Mouse (Mus musculus): ENCODE measurements around the gene Med22. TPM values are rescaled to one million over a fixed set of nuclear protein-coding genes. Genes with fewer than 3 reads are reported as not detected.
"Not testable (repeated sequence)": the region's sequence is repeated elsewhere in the genome, so short reads cannot be mapped to it uniquely, and the experiment has no call there.

The Med22 gene
- total RNA-seq, 1 experiment from 2014 or later = 42.8 TPM

DNA sequence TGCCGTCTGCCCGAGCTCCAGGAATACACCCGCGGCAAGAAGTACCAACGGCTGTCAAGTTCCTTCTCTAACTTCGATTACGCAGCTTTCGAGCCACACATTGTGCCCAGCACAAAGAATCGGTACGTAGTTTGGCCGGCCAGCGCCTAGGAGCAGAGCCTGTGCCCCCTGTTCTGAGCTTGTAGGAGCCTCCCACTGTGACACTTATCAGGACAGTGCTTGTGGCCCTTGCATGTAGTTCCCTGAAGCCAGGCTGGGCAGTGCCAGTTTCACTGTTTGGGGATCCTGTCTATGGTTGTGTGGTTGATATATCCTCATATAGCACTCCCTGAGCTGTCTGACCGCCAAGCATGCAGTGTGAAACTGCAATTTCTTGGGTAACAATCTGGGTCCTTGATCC lies 6.3 kb upstream of the Med22 start:
- no peak for DNase-seq

DNA sequence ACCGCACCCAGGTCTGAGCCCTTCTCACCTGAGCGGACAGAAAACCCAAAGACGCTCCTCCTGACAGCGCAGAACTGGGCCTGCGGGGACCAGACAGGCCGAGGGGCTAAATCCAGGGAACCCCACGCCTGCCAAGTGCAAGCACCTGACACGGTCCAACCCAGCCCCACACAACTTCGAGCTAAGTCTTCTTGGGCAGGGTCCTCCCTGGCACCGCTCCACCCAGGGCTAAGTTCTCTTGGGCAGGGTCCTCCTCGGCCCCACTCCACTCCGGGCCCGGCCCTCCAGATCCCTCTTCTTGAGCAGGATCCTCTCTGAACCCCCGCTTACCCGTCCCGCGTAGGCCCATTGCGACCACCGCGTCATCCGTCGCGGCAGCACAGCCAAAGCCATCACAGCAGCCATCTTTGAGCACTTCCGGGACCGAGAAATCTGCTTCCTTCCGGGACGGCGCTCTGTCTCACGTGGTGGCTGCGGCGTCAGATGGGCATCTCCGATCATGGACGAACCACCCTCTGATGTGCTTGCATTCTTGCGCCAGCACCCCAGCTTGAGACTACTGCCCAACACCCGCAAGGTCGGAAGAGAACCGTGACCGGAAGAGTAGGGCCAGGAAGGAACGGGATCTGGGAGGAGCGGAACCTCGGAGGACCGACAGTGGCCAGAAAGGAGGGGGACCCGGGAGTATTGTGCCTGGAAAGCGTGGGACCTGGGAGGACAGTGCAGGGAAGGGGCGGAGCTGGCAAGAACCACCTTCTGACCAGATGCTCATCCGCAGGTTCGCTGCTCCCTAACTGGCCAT lies 5.7 kb upstream of the Med22 start, which contains the start of the genes Surf2 and Surf1:
Gene Surf2 (plus strand): TSS at position 441 of the 802 bp plus-strand sequence.
Gene Surf1 (minus strand): TSS at position 604 of the 802 bp plus-strand sequence.
- peak; percentile 91 for DNase-seq

DNA sequence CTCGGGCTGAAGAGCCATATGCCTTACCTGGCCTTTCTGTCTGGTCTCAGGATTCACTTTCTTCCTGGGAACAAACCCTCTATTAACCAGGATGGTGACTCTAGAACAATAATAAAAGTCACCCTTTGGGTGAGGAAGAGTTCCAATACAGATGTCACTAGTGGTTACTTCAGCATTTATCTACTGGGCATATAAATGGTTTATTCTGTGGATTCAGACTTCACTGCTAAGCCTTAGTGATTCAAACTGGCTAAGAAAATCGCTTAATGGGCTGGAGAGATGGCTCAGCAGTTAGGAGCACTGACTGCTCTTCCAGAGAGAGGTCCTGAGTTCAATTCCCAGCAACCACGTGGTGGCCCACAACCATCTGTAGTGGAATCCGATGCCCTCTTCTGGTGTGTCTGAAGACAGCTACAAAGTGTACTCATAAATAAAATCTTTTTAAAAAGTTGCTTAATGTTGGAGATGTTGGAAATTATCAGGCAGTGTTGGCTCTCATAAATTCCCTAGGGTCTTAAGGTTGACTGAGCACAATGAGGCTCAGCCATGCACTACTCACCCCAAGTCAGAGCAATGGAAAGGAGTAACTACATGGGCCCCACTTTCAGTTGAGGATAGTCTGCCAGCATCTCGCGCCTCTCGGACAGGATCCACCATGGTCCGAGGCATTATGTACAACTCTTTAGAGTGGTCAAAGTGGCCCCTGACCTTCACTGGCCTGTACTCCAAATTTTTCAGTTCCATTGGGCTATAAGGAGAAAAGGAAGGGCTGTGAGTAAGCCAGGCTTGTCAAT lies 3.9 kb upstream of the Med22 start:
- no peak for DNase-seq

- no peak for DNase-seq
Observed at GRCm38 (mm10) chr2:26913416-26914147, 3.1 kb upstream of the Med22 start.

DNA sequence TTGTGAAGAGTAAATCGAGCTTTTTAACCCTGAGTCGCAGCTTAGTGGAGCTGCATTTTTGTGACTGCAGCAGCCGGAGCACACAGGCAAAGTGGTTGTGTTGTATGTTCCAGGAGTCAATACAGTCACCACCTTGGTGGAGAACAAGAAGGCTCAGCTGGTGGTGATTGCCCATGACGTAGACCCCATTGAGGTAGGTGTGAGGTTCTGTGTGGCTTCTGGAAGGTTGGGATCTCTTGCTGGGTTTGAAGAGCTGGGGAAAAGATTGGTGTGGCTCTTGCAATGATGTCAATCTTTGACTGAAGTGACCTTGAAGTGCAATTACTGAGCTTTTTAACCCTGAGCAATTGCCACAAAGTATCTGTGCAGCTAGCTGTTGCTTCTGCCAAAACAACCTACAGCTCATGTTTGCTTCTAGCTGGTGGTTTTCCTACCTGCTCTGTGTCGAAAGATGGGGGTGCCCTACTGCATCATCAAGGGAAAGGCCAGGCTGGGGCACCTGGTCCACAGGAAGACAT lies 1.8 kb upstream of the Med22 start:
- DNase-seq = no peak

GRCm38 (mm10) chr2:26910994-26911765 lies 703 bp upstream of the Med22 start:
- peak; percentile 80 for DNase-seq

DNA sequence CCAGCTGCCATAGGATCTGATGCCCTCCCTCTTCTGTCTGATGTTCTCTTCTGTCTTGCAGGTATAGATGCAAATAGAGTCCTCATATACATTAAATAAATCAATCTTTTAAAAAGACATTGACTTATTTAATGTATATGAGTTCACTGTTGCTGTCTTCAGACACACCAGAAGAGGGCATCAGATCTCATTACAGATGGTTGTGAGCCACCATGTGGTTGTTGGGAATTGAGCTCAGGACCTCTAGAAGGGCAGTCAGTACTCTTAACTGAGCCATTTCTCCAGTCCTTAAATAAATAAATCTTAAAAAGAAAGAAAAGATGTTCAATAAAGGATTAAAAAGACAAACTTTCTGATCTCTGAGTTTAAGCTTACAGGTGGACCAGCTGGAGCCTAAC lies 1.1 kb downstream of the Med22 start:
- no peak for DNase-seq

GRCm38 (mm10) chr2:26908710-26909386 lies 1.6 kb downstream of the Med22 start:
- no peak for DNase-seq

DNA sequence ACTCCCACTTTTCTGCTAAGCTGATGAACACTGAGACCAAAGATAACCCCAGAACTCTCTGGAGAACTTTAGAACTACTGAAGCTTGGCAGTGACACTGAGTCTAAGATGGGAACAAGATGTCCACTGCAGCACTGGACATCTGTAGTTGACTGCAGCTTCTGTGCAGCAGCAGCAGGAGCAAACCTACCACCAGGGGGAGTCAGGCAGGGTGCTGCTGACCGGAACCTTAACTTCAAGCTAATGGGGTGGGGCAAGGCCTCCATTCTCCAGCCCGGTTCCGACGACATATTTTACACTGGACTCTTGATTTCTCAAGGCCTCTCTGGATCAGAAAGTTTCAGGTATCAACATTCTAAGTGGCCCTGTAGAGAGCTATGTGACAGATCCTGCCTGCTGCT lies 3.4 kb downstream of the Med22 start:
- DNase-seq = peak; percentile 83

GRCm38 (mm10) chr2:26906431-26906830 lies 4.0 kb downstream of the Med22 start:
- no peak for DNase-seq

- DNase-seq = no peak
Observed at GRCm38 (mm10) chr2:26905936-26906335, 4.5 kb downstream of the Med22 start.

- DNase-seq = peak; percentile 40
Observed at GRCm38 (mm10) chr2:26903311-26903710, 7.2 kb downstream of the Med22 start.

- peak; percentile 97 for DNase-seq
Observed at GRCm38 (mm10) chr2:26902467-26903220, 7.8 kb downstream of the Med22 start, which contains the start of gene Surf6. Gene Surf6, minus strand, starts transcription at chr2:26902879.

DNA sequence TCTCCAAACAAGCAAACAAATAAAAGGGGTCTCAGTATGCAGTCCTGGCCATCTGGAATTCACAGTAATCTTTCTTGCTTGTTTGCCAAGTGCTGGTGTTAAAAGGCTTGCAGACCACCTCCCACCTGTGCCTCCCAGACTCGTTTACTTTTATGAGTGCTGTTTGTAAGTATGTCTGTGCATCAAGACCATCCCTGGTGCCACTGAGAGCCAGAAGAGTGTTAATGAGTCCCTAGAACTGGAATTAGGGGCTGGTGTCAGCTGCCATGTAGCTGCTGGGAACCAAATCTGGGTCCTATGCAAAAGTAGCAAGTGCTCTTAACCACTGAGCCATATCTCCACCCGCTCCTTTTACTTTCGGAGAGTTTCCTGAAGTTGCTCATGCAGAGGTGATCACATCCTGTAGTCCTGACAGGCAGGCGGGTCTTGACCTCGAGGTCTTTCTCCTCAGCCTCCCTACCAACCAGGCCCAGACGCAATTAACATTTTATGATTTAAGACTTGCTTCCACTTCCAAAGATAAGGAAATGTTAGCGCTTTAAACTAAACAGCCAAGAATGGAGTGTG lies 8.6 kb downstream of the Med22 start:
- DNase-seq = no peak

DNA sequence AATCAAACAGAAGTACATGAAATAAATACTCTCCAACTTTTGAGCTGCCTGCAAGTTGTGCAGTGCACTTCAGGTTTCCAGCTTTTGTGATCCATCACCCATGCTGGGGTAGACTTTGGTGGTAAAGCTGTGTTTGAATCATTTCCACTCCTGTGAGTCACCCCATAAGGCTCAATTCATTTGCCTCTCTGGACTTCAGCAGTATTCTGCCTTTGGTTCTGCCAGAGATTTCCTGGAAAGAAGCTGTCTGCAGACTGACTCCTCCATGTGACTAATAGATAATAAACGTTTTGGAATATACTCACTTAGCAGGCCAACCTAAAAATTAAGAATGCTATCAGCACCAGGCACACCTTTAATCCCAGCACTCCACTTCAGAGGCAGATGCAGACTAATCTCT lies 9.7 kb downstream of the Med22 start:
- DNase-seq = no peak

GRCm38 (mm10) chr2:26895898-26896297 lies 14.6 kb downstream of the Med22 start:
- no peak for DNase-seq

DNA sequence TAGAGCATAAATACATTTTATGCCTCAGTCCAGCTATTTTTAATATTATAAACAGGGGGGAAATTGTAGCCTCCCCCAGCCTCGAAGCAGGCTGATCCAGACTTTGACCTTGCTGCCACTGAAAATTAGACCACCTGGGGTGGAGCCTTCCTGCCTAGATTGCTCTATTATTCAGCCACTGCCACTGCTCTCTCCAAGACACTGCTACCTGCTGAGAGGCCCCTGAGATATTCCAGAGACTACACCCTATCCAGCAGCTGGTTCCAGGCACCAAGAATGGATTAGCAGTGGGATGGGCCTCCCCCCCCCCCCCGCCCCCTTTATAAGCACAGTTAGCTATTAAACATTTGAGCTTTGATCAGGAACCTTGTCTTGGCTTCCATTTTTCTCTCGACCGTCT lies 24.3 kb downstream of the Med22 start:
- not testable (repeated sequence) for DNase-seq

DNA sequence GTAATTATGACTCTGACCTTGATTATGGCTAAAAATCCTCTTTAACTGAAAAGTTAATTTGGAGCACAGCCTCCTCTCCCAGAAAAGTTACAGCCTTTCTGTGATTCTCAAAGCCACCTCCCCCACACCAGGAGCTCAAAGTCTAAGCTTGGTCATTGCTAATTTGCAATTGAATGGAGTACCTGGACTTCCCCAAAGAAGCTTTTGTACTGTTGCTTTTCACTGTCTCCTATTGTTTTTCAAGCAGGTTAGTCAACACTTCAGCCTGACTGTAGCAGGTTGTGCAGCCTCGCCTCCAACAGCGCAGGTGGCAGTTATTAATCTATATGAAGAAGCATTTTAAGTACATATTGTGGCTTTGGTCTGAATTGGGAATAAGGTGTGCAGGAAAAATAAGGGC lies 24.9 kb downstream of the Med22 start:
- DNase-seq = not testable (repeated sequence)

GRCm38 (mm10) chr2:26878571-26878970 lies 31.9 kb downstream of the Med22 start:
- DNase-seq = no peak

DNA sequence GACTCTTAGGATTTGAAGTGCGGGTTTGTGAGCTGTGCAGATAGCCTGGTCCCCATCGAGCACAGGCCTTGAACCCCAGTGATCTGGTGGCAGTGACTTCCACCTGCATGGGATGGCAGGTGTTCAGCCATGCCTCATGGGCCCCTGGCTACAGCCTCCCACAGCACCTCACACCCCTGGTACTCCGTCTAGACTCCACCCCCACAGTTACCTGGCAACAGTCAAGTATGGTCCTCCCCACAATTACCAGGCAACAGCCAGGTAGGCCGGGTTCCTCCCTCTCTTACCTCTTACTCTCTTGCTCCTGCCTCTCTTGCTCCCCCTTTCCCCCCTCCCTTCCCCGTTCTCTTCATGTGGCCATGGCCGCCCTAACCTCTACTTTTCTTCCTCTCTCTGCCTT lies 39.8 kb downstream of the Med22 start:
- DNase-seq = no peak
